Mouse (Mus musculus): ENCODE data around the gene Ddias.

The Ddias gene

GRCm38 (mm10) chr7:92870161-92870560 is 3.9 kb downstream of the Ddias start:
- in situ Hi-C loops (cut with MboI, MseI), result loop anchor here (5.0 to 10.0 kb wide), 2 partner anchors 205 to 233 kb away; partner anchors contain the start of genes Ankrd42 and Pcf11

DNA sequence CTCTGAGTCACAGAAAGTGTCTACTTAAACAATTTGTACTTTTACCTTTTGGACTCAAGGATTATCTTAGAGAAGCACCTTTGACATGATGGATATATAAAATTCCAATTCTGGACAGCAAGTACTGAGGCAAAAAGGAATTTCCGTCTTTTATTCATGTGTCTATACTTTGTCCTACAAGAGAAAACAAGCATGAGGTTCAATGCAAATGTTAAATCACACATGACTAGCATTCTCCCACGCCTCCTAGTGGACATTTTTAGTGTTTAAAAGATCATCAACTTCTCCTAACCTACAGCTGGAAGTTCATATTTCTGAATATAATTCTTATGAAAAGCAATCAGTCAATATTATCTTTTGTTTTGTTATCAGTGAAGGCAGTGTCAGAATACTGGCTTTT is 7.5 kb downstream of the Ddias start:
- in situ Hi-C loops (cut with MboI, MseI), result no loop called here

- in situ Hi-C loops (cut with MboI, MseI), result loop anchor here (25.0 kb wide), 1 partner anchor 1164 kb away; no protein-coding TSS in a partner anchor
Observed at GRCm38 (mm10) chr7:92848246-92848645, 25.8 kb downstream of the Ddias start.

- in situ Hi-C loops (cut with MboI, MseI), result loop anchor here (25.0 kb wide), 1 partner anchor 1170 kb away; no protein-coding TSS in a partner anchor
Observed at GRCm38 (mm10) chr7:92842254-92842653, 31.8 kb downstream of the Ddias start.

DNA sequence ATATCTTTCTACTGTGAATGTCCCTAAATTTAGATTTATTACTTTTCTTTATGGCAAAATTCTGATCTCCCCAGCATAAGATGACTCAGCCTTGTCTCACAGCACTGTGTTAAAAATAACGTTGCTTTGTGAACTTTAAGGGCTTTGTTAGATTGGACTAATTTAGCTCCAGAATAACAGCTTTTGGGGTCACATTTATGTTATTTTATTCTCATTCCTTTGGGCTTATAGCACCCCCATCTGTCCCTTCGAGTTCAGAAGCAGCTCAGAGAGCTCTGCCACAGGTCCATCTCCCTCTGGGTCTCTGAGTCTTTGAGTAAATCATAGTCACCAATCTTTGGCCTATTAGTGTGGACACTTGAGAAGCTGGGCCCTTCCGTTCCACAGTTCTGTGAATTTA is 36.1 kb downstream of the Ddias start:
- in situ Hi-C loops (cut with MboI, MseI), result loop anchor here (25.0 kb wide), 1 partner anchor 1174 kb away; no protein-coding TSS in a partner anchor

GRCm38 (mm10) chr7:92837226-92837625 is 36.8 kb downstream of the Ddias start:
- in situ Hi-C loops (cut with MboI, MseI), result loop anchor here (25.0 kb wide), 1 partner anchor 1175 kb away; no protein-coding TSS in a partner anchor

GRCm38 (mm10) chr7:92836447-92836846 is 37.6 kb downstream of the Ddias start:
- in situ Hi-C loops (cut with MboI, MseI), result loop anchor here (25.0 kb wide), 1 partner anchor 1176 kb away; no protein-coding TSS in a partner anchor

DNA sequence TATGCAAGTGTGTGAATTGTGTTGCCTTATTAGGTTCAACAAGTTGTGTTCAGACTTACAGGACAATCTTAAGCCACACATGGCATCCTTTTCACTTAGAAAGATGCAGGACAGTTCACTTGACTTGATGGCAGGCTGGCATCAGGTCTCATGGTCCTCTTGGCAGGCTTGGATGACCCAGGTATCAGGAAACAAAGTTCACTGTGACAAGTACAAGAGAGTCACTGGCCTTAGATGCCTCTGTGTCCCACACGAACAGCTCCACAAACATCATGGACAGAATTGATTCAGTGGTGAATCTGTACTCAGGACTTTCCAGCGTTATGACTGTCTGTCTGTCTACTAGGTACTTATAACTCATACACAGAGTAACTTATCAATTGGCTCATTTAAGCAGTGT is 39.7 kb downstream of the Ddias start:
- in situ Hi-C loops (cut with MboI, MseI), result loop anchor here (25.0 kb wide), 1 partner anchor 1178 kb away; no protein-coding TSS in a partner anchor

DNA sequence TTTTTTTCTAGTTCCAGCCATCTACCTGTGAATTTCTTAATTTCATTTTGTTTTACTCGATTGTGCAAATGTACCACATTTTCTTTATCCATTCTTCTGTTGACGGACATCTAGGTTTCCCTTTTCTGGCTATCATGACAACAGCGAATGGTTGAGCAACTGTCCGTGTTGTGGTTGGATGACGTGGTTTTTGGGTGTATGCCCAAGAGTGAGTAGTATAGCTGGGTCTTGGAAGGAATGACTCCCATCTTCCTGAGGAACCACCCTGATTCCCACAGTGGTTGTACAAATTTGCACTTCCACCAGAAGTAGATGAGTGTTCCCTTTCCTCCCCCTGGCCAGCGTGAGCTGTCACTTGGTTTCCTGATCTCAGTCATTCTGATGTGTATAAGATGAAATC is 41.7 kb downstream of the Ddias start:
- in situ Hi-C loops (cut with MboI, MseI), result loop anchor here (25.0 kb wide), 1 partner anchor 1180 kb away; no protein-coding TSS in a partner anchor

DNA sequence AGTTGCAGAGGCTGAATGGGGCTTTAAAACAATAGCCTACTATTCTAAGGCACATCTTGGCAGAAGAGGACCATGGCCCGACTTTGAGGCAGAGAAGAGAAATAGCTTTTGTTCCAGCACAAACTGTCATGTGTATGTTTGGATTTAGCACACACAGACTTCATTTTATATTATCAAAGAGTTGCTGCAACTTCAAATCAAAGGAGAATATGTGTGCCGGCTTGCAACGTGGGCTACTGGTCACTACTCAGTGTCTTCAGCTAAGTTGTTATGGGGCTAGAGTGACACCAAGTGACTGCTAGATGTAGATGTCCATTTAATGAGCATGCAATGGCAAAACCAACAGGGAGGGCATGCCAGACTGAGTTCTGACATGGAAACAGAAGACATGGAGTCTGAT is 46.1 kb downstream of the Ddias start:
- in situ Hi-C loops (cut with MboI, MseI), result loop anchor here (25.0 kb wide), 1 partner anchor 1184 kb away; no protein-coding TSS in a partner anchor

DNA sequence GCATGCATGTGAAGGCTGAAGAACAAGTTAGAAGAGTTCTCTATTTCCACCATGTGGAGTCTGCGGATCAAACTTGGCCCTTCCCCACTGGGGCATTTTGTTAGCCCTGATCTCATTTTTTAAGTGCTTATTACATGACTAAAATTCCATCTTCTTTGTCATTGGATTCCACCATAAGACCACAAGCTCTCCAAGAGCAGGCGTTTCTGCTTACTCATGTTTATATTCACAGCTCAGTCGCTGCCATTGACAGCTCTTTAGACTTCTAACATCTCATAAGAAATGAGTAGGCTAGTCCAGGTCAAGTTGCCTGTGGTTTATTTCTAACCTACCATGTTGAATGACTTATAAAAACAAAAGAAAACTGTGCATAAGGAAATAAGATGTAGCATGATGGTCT is 47.8 kb downstream of the Ddias start:
- in situ Hi-C loops (cut with MboI, MseI), result loop anchor here (25.0 kb wide), 1 partner anchor 1186 kb away; no protein-coding TSS in a partner anchor

- in situ Hi-C loops (cut with MboI, MseI), result no loop called here
Observed at GRCm38 (mm10) chr7:92822409-92823101, 51.5 kb downstream of the Ddias start.

- in situ Hi-C loops (cut with MboI, MseI), result no loop called here
Observed at GRCm38 (mm10) chr7:92821871-92822270, 52.2 kb downstream of the Ddias start.

GRCm38 (mm10) chr7:92820941-92821465 is 53.0 kb downstream of the Ddias start:
- in situ Hi-C loops (cut with MboI, MseI), result no loop called here

DNA sequence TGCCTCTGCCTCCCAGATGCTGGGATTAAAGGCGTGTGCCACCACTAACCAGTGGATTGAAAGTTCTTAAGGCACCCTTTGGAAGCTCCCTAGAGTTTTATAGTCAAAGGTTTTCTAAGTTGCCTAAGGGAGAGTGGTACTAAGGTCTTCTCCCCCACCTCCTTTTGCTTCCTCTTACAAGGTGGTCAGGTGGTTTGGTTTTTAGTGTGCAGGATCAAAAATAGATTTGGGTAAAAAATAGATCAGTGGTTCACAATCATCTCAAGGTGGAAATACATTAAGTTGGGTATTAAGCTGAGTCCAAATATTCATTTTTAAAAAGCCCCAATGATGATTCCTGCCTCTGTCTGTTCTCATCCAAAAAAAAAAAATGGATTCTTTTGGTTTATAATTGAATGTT is 53.6 kb downstream of the Ddias start:
- in situ Hi-C loops (cut with MboI, MseI), result no loop called here

DNA sequence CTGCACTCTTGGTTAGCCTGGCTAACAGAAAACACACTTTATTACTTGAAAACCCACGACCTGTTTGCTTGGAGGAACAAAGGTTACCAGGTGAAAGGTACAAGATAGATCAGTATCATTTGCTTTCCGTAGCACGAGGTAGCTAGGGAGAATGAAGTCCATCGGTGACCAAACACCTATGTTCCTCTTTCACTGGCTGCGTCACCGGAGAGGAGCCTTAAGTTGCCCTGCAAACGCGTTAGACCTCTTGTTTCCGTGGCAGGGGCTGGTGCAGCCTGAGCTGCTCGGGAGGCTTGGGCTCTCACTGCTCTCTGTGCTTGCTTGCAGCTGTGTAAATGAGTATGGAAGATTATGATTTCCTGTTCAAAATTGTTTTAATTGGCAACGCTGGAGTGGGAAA is 54.4 kb downstream of the Ddias start:
- in situ Hi-C loops (cut with MboI, MseI), result no loop called here

DNA sequence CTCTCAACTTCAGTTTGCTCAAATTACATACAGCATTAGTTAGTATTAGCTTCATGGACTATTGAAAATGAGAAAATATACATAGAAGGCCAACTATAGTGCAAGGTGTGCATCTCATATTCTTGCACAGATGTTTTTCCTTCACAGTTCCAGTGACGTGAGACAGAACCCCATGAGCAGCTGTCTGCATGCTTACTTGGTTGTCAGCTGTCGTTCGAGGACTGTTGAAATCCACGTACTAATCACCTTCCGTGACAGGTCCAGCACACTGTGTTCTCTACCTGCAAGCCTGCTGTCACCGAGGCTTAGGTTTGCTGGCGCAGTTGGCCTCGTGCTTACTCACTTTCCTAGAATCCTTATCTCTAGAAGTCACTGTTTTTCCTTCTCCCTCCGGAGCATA is 56.2 kb downstream of the Ddias start:
- in situ Hi-C loops (cut with MboI, MseI), result no loop called here

DNA sequence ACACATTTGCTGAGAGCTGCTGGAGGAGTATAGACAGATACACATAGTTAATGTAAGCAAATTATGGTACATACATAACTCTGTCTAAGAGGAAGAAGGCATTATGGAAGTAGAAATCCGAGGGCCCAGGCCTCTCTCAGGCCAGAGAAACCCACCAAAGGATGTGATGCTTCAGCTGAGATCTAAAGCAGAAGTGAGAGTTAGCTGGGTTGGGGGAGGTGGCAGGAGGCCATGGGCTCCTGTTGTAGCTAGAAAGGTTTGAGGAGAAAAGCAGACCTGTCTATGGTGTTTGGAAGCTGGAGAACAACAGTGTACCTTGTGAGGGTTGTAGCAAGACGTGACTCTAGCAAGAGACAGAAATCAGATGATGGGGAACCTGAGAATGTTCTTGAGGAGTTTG is 56.8 kb downstream of the Ddias start:
- in situ Hi-C loops (cut with MboI, MseI), result no loop called here

- in situ Hi-C loops (cut with MboI, MseI), result no loop called here
Observed at GRCm38 (mm10) chr7:92811667-92812279, 62.3 kb downstream of the Ddias start.
